Mouse (Mus musculus): ENCODE results near the gene Steap4.

The Steap4 gene

DNA sequence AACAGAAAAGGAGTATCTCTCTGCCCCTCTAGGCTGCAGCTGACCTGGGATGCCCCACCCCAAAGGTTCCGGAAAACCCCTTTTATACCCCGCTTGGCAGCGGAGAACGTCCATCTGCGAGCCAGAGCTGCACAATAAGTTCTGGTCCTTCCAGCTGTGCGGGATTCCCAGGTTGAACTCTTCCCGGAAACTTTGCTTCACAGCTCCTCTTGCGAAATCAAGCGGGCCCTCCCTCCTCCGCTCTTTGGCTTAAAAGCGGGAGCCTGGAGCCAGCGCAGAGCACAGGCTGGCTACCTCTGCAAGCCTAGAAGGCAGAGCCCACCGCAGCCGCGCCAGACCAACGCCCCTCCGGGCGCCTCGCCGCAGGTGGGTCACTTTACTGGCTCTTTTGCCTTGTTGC is at the start of gene Steap4:
TSS of gene Steap4 (plus strand) at position 282 of the 400 bp plus-strand sequence.
- no peak for TF ChIP-seq GATA4 (IDR thresholded peaks at IDR 0.05; ENCODE audit: insufficient replicate concordance, low read length)

DNA sequence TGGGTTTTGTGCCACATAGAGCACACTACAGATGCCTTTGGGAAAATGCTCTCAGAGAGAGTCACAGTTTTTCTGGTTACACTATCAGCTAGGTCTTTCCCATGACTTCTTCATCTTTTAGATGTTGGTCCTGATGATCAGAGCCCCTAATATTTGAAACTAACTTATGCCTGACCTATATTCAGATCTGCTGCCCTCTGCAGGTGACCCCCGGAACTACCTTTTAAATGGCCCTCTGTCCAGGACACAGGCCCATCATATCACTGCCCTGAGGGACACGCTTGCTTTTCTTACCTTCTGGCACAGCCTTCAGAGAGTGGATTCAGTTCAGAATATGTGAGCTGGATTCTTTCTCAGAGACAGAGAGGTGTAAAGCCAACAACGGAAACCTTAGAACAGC is 48.3 kb upstream of the Steap4 start:
- TF ChIP-seq GATA4 (IDR thresholded peaks at IDR 0.05; ENCODE audit: insufficient replicate concordance, low read length): no peak

- no peak for TF ChIP-seq GATA4 (IDR thresholded peaks at IDR 0.05; ENCODE audit: insufficient replicate concordance, low read length)
These were observed 42.6 kb upstream of the Steap4 start for GRCm38 (mm10) chr5:7917501-7918295.

DNA sequence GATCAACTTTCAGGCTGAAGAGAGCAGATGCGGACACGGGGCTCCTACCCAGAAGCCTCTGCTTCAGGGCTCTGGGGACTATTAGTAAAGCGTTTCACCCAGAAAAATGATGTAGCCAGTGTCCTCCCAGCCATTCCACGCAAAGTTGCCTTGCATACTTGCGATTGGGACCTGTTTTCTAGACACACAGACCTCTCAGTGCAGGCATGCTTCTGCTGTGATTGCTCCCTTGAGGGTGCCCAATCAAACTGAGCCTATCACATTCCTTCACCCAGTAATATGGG is 42.0 kb upstream of the Steap4 start:
- no peak for TF ChIP-seq GATA4 (IDR thresholded peaks at IDR 0.05; ENCODE audit: insufficient replicate concordance, low read length)

- TF ChIP-seq GATA4 (IDR thresholded peaks at IDR 0.05; ENCODE audit: insufficient replicate concordance, low read length): peak; percentile 48; the same call in 1 of the 2 replicates
These were observed 40.6 kb upstream of the Steap4 start for GRCm38 (mm10) chr5:7919681-7920080.

DNA sequence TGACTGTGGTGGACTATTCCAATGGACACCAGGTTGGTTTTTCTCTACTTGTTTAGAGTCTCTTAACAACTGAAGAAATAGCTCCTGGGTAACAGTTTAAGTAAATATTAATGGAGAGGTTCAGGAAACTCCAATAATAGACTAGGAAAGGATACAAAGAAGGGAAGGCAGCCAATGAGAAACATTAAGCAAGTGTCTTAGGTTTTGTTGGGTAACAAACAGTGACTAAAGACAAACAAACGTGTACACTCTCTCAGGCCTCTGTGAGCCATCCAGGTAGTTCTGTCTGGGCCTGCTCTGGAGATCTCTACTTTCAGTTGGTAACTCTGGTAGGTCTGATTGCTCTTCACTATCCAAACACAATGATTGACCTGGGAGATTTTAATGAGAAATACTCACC is 37.5 kb upstream of the Steap4 start:
- TF ChIP-seq GATA4 (IDR thresholded peaks at IDR 0.05; ENCODE audit: insufficient replicate concordance, low read length): no peak

GRCm38 (mm10) chr5:7923666-7924065 is 36.6 kb upstream of the Steap4 start:
- no peak for TF ChIP-seq GATA4 (IDR thresholded peaks at IDR 0.05; ENCODE audit: insufficient replicate concordance, low read length)

DNA sequence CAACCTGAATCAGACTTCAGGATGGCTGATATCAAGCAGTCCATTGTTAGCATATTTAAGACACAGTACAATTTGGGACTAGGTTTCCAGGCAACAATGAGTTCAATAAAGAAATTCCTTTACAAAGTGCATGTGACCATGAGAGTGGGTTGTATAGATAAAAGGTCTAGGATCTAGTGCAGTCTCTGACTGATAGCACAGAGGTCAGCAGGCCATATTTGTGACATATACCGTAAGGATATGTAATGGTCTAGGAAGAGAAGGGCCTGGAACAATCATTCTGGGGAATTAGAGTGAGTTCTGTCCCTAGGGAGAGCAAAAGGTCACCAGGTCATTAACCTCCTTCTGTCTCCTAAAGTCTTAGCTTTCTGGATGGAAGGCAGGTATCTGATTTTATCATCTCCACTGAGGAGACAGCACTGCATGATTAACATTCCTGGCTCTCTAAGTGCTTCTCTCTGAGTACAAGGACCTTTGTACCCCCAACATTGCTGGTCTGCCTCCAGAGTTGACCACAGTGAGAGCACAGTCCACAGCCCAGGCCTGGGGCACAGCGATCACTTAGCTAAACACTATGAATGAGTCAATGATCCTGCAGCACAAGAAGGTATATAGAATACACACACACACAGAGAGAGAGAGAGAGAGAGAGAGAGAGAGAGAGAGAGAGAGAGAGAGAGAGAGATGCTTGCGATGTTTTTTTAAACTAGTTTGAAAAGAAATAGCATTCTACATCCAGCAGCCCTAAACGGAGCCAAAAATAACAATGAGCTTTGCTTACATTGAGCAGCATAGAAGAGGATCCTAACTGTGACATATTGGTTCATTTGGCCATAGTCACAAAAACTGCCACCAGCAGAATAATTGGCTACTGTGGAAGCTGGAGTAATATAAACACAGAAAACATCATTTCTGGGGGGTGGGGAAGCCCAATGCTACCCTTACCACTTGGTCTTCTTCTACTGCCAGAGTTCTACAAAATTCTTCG is 27.7 kb upstream of the Steap4 start:
- TF ChIP-seq GATA4 (IDR thresholded peaks at IDR 0.05; ENCODE audit: insufficient replicate concordance, low read length): peak; percentile 44; the same call in 1 of the 2 replicates

DNA sequence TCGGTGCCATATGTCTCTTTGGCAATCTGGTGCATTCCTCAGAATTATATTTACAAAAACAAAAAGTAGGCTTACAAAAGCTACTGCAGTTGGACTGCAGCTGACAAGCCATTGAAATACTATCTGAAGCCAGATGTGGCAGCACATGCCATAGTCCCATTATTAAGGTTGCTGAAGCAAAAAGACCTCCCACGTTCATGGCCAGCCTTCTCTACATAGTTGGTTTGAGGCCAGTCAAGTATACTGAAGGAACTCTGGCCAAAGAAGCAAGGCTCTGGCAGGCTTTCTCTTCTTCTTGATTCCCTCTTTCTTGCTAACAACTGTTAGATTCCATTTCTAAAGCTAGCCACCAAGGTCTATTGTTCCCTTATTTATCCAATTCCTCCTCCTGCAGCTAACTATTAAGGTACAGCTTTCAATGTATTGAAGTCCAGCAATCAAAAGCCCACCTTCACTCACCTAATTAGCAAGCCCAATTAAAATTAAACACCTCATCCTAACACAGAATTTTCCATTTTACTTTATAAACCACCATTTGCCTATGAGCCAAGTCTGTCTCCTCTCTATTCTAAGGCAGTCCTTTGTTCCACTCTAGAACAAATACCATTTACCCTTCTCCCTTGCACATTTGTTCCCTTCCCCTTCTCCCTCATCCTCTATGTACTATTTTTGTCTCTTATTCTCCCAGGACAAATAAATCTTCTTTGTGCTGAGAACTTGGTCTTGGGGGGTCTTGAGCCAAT is 26.2 kb upstream of the Steap4 start:
- no peak for TF ChIP-seq GATA4 (IDR thresholded peaks at IDR 0.05; ENCODE audit: insufficient replicate concordance, low read length)

GRCm38 (mm10) chr5:7954838-7955237 is 5.4 kb upstream of the Steap4 start:
- no peak for TF ChIP-seq GATA4 (IDR thresholded peaks at IDR 0.05; ENCODE audit: insufficient replicate concordance, low read length)

GRCm38 (mm10) chr5:7955371-7955966 is 4.8 kb upstream of the Steap4 start:
- no peak for TF ChIP-seq GATA4 (IDR thresholded peaks at IDR 0.05; ENCODE audit: insufficient replicate concordance, low read length)

GRCm38 (mm10) chr5:7958061-7958460 is 2.2 kb upstream of the Steap4 start:
- TF ChIP-seq GATA4 (IDR thresholded peaks at IDR 0.05; ENCODE audit: insufficient replicate concordance, low read length): no peak

- no peak for TF ChIP-seq GATA4 (IDR thresholded peaks at IDR 0.05; ENCODE audit: insufficient replicate concordance, low read length)
These were observed 971 bp upstream of the Steap4 start for GRCm38 (mm10) chr5:7959286-7959685.

DNA sequence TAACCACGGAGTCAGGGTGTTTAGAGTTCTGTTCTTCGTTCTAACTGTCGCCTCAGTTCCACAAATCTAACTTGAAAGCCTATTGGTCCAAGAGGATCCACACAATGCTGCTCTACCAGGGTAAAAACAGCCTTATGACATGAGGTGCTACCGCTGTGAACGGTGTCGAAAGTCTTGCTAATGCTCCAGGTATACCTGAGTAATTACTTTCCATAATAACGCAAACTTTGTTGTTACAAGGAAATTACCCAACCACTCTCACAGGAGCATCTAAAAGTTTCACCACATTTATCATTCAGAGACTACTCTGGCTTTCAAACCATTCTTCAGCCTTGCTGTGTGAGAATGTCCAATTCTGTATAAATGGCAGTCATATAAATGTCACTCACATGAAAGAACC is 856 bp downstream of the Steap4 start:
- TF ChIP-seq GATA4 (IDR thresholded peaks at IDR 0.05; ENCODE audit: insufficient replicate concordance, low read length): no peak

- no peak for TF ChIP-seq GATA4 (IDR thresholded peaks at IDR 0.05; ENCODE audit: insufficient replicate concordance, low read length)
These were observed 5.0 kb downstream of the Steap4 start for GRCm38 (mm10) chr5:7965281-7965680.

All from liver, adult (tissue).